Mouse (Mus musculus) intestine, embryonic 16.5 days (tissue): ENCODE measurements at regions not wholly inside any gene's neighbourhood (a gene's known extent, or its start where the extent isn't known, plus 50 kb on each side); places are given as distances from the start of the nearest gene placed in this dataset.

Experiments
- ATAC-seq: fragments of 200-750 bp; cut with Nextera tagmentation; 2 replicates; pipeline ENCODE4 v1.8.0; 2017; ENCODE audit warnings: moderate TSS enrichment, moderate library complexity
- H3K27ac ChIP-seq: fragments of 300-500 bp; sonication (generic); 2 replicates; pipeline ENCODE4 v1.5.1; 2014; ENCODE audit warnings: mild to moderate bottlenecking, low read length
- H3K27me3 ChIP-seq: fragments of 300-500 bp; sonication (generic); replicated peaks from 2 replicates; pipeline ENCODE4 v1.6.1; 2014; ENCODE audit warnings: low read length, control low read depth, mixed read lengths; ENCODE audit not compliant: control insufficient read depth, insufficient read depth
- H3K36me3 ChIP-seq: fragments of 300-500 bp; sonication (generic); 2 replicates; pipeline ENCODE4 v1.6.1; 2014; ENCODE audit warnings: low read length, control low read depth; ENCODE audit not compliant: control insufficient read depth, insufficient read depth
- H3K4me1 ChIP-seq: fragments of 300-500 bp; sonication (generic); 2 replicates; pipeline ENCODE4 v1.6.1; 2014; ENCODE audit warnings: low read length, control low read depth, mixed read lengths; ENCODE audit not compliant: control insufficient read depth, insufficient read depth
- H3K4me2 ChIP-seq: fragments of 300-500 bp; sonication (generic); 2 replicates; pipeline ENCODE4 v1.6.1; 2014; ENCODE audit warnings: low read depth, low read length, control low read depth
- H3K4me3 ChIP-seq: fragments of 300-500 bp; sonication (generic); 2 replicates; pipeline ENCODE4 v1.5.1; 2014; ENCODE audit warnings: mild to moderate bottlenecking, low read length
- H3K9ac ChIP-seq: fragments of 300-500 bp; sonication (generic); 2 replicates; pipeline ENCODE4 v1.6.1; 2014; ENCODE audit warnings: low read depth, low read length
- H3K9me3 ChIP-seq: fragments of 300-500 bp; sonication (generic); 2 replicates; pipeline ENCODE4 v1.6.1; 2016; ENCODE audit warnings: low read length, control low read depth; ENCODE audit not compliant: control insufficient read depth
- WGBS: fragments of 180-500 bp; shearing (Covaris S2); extraction: QIAGEN DNeasy Blood & Tissue Kit; methylation state at CpG from one replicate; pipeline ENCODE4 v1.1.7; 2014; 5-methylcytosine and 5-hydroxymethylcytosine counted together

DNA sequence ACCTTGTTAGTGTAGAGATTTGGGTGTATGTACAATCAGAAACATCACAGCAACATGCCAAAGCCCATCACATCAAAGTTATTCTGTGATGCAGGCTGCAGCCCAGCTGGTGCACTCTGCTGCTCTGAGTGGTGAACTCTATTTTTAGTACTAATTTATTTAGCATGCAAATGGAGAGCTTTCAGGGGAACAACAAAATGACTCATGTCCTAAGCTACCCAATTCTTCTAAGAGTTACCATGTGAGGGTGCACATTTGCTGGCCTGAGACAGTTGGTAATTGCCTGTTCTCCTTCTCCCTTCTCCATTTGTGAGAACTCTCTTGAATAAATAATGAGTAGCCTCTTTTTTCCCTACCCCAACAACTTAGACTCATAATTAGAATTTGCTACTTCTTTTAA, 599.2 kb downstream of the Sqor start:
- no peaks in the 10 kb centered on the region for H3K4me1 ChIP-seq
- H3K27ac ChIP-seq, result no peak overlapping the region
- no peak overlapping the region for H3K4me2 ChIP-seq
- H3K36me3 ChIP-seq, result no peaks in the 10 kb centered on the region
- no peak overlapping the region for H3K9ac ChIP-seq
- H3K4me3 ChIP-seq, result no peak overlapping the region
- H3K27me3 ChIP-seq, result no peaks in the 10 kb centered on the region
- no peaks in the 10 kb centered on the region for H3K9me3 ChIP-seq
- ATAC-seq, result no peak

DNA sequence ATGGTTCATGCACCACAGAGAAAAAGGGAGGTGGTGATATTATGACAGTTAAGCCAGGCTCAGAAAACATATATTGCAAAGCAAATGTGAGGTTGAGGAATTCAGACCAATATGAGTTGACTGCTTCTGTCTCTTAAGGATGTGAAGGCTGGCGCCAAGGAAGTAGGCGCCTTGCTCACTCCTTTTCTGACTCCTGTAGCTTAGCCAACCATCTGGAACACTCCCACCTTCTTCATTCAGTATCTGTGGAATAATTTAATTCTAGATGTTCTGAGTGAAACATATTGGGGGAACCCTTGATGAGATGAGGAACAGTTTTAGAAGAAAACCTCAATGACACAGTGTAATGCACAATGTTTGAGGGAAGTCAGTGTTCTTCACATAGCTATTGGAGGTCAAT, 601.5 kb downstream of the Sqor start:
- no peaks in the 10 kb centered on the region for H3K27me3 ChIP-seq
- no peak overlapping the region for H3K9ac ChIP-seq
- 99% methylated on average over 2 of the region's 2 CpGs for WGBS
- no peak for ATAC-seq
- H3K36me3 ChIP-seq, result no peaks in the 10 kb centered on the region
- H3K9me3 ChIP-seq, result no peaks in the 10 kb centered on the region
- no peak overlapping the region for H3K4me3 ChIP-seq
- no peak overlapping the region for H3K27ac ChIP-seq
- H3K4me2 ChIP-seq, result no peak overlapping the region
- H3K4me1 ChIP-seq, result no peaks in the 10 kb centered on the region

DNA sequence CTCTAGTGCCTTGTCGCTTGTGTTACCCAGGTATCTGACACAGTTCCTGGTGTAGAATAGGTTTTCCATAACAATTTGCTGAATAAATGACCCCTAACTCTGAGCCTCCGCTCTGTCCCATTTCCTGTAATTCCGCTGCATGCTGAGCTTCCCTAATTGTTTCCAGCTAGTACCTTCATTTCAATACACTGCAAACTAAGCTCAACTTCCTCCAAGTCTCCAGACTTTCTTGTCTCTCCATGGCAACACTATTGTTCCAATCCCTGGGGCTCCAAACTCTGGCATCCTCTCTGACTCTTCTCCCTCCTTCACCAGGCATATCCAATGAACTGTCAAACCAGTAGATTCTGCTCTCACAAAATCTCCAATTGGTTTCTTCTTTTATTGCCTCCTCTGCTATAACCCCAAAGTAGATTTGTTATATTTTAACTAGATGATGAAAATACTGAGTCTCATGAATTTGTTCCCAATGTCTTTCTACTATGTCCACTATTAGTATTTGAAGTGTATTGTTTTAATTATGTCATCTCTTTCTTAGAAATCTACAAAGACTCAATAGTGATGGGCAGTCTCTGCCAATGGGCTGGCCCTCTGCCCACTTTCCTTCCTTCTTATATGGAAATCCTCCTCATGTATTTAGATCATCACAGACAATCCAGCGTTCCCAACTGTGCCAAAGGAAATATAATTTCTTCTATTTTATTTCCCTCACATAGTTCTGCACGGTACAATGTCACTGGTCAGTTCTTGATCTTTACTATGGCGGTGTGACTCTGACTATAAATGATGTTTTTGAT, 620.8 kb downstream of the Sqor start:
- Histone ChIP-seq H3K27ac (no peak overlapping the region), H3K36me3 (no peaks in the 10 kb centered on the region), H3K4me1 (no peaks in the 10 kb centered on the region), H3K27me3 (no peaks in the 10 kb centered on the region), H3K9me3 (no peaks in the 10 kb centered on the region), H3K4me2 (no peak overlapping the region), H3K4me3 (no peak overlapping the region), H3K9ac (no peak overlapping the region)
- no peak for ATAC-seq
- 66% methylated on average over 6 of the region's 6 CpGs for WGBS

DNA sequence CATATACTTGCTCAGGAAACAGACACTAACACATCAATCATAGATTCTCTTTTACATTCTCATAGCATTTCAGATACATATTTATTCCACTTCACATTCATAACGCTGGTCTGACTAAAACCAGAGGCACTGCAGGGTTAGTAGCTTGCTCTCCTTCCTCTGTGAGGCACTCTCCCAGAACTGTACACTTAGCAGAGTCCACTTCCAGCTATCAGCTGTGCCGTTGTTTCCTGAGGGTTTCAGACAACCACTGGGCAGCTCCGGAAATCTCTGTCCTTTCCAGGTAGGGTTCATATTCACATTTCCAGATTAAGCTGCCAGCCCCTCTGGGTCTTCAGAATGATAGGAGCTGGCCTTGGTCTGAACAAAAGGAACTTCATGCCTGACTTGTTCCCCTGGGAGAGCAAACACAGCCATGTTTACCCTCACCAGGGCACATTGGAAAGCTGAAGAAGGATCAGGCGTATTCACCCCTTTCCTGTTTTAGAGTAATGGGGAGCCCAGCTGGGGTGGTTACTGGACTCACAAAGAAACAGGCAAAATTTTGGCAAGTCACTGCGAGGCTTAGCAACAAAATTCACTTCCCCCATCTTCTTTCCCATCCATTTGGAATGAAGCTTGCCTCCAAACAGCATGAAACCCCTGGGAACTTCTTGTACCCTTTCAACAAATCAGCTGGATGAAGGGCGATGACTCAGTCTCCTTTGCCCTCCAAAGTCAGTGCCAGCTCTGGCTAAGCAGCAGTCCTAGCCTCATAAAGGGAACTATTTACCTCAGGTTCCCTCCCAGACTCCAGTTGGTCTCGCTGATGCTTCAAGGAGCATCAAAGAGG, 622.0 kb downstream of the Sqor start:
- Histone ChIP-seq H3K36me3 (no peaks in the 10 kb centered on the region), H3K4me1 (no peaks in the 10 kb centered on the region), H3K9ac (no peak overlapping the region), H3K27ac (no peak overlapping the region), H3K4me2 (no peak overlapping the region), H3K9me3 (no peaks in the 10 kb centered on the region), H3K27me3 (no peaks in the 10 kb centered on the region), H3K4me3 (no peak overlapping the region)
- no peak for ATAC-seq
- 61% methylated on average over 7 of the region's 7 CpGs for WGBS

DNA sequence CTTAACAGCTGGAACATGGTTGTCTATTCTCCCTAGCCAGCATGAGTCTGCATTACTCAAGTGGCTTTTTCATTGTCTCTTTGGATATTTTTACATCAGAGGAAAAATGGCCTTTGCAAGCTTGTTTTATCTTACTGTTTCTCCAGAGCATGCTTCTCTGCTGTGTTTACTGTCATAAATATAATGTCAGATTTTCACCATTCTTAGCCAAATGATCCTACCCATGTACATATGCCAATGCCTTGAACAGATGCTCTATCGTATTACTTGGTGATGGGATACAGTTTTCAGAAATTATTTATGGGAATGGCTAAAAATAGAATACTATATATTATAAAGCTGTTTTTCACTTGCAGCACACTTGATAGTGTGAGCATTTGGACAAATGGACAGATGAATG, 625.9 kb downstream of the Sqor start:
- no peak overlapping the region for H3K9ac ChIP-seq
- no peaks in the 10 kb centered on the region for H3K27me3 ChIP-seq
- no peak overlapping the region for H3K4me2 ChIP-seq
- H3K4me1 ChIP-seq, result no peaks in the 10 kb centered on the region
- no peak for ATAC-seq
- H3K9me3 ChIP-seq, result no peaks in the 10 kb centered on the region
- H3K4me3 ChIP-seq, result no peak overlapping the region
- H3K27ac ChIP-seq, result no peak overlapping the region
- WGBS, result 79% methylated on average over 1 of the region's 1 CpGs
- H3K36me3 ChIP-seq, result no peaks in the 10 kb centered on the region

DNA sequence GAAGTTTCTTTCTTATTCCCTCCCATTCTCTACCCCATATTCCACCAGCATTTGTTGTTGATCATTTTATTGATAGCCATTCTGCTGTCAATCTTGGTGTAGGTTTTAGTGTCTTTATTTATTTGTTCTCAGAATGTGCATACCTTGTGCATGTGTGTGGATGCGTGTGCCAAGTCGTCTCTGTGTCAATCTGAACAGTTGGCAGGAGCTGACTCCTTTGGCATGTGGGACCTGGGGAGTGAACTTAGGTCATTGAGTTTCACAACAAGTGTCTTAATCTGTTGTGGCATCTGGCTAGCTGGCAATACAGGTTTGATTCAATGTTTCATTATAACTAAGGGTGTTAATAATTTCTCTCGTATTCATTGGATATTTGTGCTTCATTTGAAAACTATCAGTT, 629.3 kb downstream of the Sqor start:
- WGBS, result 93% methylated on average over 3 of the region's 3 CpGs
- Histone ChIP-seq H3K9me3 (no peaks in the 10 kb centered on the region), H3K36me3 (no peaks in the 10 kb centered on the region), H3K27ac (no peak overlapping the region), H3K4me2 (no peak overlapping the region), H3K4me1 (no peaks in the 10 kb centered on the region), H3K4me3 (no peak overlapping the region), H3K27me3 (no peaks in the 10 kb centered on the region), H3K9ac (no peak overlapping the region)
- no peak for ATAC-seq

DNA sequence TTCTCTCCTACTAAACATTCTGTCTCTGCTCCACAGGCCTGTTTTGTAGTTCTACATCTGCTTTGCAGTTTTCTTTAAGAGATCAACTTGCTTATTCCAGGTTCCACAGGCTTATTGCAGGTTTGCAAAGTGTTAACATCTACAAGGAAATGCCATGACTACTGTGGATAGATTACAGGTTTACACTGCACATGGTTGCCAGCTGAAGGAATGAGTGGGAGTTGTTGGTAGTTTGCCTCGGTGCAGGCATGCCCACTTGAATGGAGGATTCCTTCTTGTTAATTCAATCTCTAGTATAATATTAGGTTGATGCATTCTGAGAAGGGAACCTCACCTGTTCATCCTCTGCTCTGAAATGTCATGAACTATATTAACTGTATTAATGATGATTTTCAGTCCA, 632.5 kb downstream of the Sqor start:
- Histone ChIP-seq H3K27me3 (no peaks in the 10 kb centered on the region), H3K4me1 (no peaks in the 10 kb centered on the region), H3K9ac (no peak overlapping the region), H3K4me2 (no peak overlapping the region), H3K36me3 (no peaks in the 10 kb centered on the region), H3K27ac (no peak overlapping the region), H3K4me3 (no peak overlapping the region), H3K9me3 (no peaks in the 10 kb centered on the region)
- ATAC-seq, result no peak
- 54% methylated on average over 1 of the region's 1 CpGs for WGBS

DNA sequence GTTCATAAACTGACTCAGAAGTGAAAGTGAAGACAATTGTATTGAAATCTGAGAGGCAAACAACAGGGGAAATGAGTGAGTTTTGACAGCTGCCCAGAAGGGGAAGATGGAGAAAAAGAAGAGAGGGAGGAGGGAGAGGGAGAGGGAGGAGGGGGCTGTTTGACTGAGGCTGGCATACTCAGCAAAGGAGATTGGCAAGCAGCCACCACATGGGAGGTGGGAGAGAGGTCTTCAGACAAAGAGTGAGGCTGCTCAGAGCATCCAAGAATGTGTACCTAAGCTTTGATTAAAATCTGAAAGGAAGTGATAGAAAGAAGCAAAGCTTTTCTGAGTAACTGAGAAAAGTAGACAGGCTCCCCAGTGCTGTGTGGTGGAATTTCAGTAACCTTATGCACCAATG, 636.0 kb downstream of the Sqor start:
- no peak for ATAC-seq

DNA sequence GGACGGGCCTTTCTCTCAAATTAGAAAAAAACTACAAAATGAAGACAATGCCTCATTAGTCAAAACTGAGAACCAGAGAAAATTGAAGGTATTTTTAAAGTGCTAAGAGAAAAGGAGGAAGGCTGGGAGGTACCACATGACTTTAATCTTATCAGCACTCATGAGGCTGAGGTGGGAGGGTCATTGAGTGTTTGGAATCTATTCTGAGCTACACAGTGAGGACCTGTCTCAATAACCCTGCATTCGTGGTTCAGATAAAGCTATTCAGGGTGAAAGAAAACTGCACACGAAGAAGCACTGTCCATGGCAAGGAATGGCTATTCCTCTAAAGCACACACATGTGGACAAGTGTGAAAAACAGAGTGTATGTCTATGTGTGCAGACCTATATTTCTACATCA, 644.0 kb downstream of the Sqor start:
- Histone ChIP-seq H3K36me3 (no peaks in the 10 kb centered on the region), H3K4me3 (no peak overlapping the region), H3K4me1 (no peaks in the 10 kb centered on the region), H3K4me2 (no peak overlapping the region), H3K9me3 (no peaks in the 10 kb centered on the region), H3K9ac (no peak overlapping the region), H3K27me3 (no peaks in the 10 kb centered on the region), H3K27ac (no peak overlapping the region)
- ATAC-seq, result no peak
- 61% methylated on average over 3 of the region's 3 CpGs for WGBS

More for the DNA sequence above, 636.0 kb downstream of the Sqor start:
- Histone ChIP-seq H3K9me3 (no peaks in the 10 kb centered on the region), H3K4me1 (no peaks in the 10 kb centered on the region), H3K4me3 (no peak overlapping the region), H3K27ac (no peak overlapping the region), H3K36me3 (no peaks in the 10 kb centered on the region), H3K9ac (no peak overlapping the region), H3K4me2 (no peak overlapping the region), H3K27me3 (no peaks in the 10 kb centered on the region)
